Mouse (Mus musculus) lung, adult 2 months (tissue): Measurements from ENCODE around the gene Rac3. TPM values are rescaled to one million over a fixed set of nuclear protein-coding genes. Genes with fewer than 3 reads are reported as not detected.
"Not testable (repeated sequence)": the region's sequence is repeated elsewhere in the genome, so short reads cannot be mapped to it uniquely, and the experiment has no call there.

Experiments used
- DNase-seq: peaks from one replicate; pipeline ENCODE4 v3.0.0; 2022
- H3K4me1 ChIP-seq: fragments of 200-500 bp; 2 replicates; pipeline ENCODE4 v1.6.1; 2011; ENCODE audit warnings: low read length; ENCODE audit not compliant: control insufficient read depth, insufficient read depth
- H3K4me3 ChIP-seq: fragments of 200-500 bp; replicated peaks from 2 replicates; pipeline ENCODE3; 2011; ENCODE audit warnings: low read depth, mild to moderate bottlenecking, control low read depth, low read length; ENCODE audit errors: extremely low read depth
- CTCF ChIP-seq: fragments of 200-500 bp; IDR thresholded peaks from 2 replicates; pipeline ENCODE4 v1.5.1; 2011; ENCODE audit warnings: mild to moderate bottlenecking, low read length, control low read depth; ENCODE audit not compliant: insufficient read depth
- POLR2A ChIP-seq: fragments of 200-500 bp; IDR thresholded peaks from 2 replicates; pipeline ENCODE4 v1.6.1; 2011; ENCODE audit warnings: low read depth, mild to moderate bottlenecking, control low read depth, low read length, borderline replicate concordance; ENCODE audit errors: extremely low read depth
- WGBS: fragments of 180-500 bp; shearing (Covaris S2); methylation state at CpG from one replicate; pipeline ENCODE4 v1.1.7; 2018; 5-methylcytosine and 5-hydroxymethylcytosine counted together
- polyA plus RNA-seq: library from polyadenylated mRNA; depleted of rRNA; stranded (reverse); fragments of >200 nt; gene quantifications from 2 replicates; pipeline ENCODE4 v1.2.3, GENCODE M21; 2012

Gene Rac3
- polyA plus RNA-seq, 1 experiment = 62.0 TPM

- TF ChIP-seq CTCF (no peak), POLR2A (peak; percentile 8; the same call in 1 of the 2 replicates)
Observed at GRCm38 (mm10) chr11:120723509-120723908, 2.2 kb downstream of the Rac3 start.

DNA sequence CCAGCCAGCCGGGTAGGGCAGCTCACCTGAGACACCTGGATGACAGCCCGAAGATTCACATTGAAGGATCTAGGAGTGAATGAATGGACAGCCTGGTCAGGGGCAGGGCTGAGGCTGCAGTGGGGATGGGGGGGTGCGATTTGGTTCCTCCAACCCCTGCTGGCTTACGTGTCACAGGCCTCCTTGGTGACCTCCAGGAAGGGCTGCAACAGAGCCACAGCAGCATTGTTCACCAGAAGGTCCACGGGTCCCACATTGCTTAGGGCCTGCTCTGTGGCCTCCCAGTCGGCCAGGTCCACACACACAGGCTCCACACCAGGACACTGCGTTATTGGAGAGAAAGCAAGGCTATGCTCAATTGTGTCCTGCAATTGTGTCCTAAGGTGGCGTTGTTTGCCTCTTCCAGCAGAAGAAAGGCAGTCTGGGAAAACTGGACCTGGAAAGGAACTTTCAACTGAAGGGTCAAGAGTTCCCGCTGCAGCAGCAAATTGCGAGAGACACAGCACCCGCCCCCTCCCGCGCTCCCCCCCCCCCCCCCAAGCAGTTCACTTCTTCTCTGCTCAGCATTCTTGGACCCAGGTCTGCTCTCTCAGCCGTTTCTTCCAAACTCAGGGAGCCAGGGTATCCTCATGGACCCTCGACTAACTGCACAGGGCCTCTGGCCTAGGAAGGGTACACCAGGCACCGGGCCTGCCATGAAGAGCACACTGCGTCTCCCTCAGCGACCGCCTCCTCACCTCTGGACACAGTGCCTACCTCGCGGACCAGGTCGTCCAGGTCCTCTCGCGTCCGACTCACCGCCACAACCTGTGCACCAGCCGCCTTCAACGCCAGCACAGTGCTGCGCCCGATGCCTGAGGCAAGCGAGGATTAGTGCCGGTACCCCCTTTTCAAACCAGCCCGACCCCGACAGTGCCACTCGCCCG lies 5.2 kb downstream of the Rac3 start:
- 20% methylated on average over 36 of the region's 36 CpGs for WGBS
- H3K4me3 ChIP-seq = peak overlapping the region; percentile 89
- peak; percentile 44; the same call in 1 of the 2 replicates for TF ChIP-seq POLR2A
- no peak for TF ChIP-seq CTCF
- peaks cover 9% of the 10 kb centered on the region for H3K4me1 ChIP-seq
- DNase-seq = peak; percentile 46

More at GRCm38 (mm10) chr11:120723509-120723908, 2.2 kb downstream of the Rac3 start:
- H3K4me3 ChIP-seq = no peak overlapping the region
- 75% methylated on average over 7 of the region's 7 CpGs for WGBS
- H3K4me1 ChIP-seq = peaks cover 12% of the 10 kb centered on the region
- DNase-seq = peak; percentile 26

- Histone ChIP-seq H3K4me3 (peak within 1 kb of the TSS; percentile 89), H3K4me1 (peaks cover 4% of the 10 kb centered on the region; the same call in 1 of the 2 replicates)
- peak; percentile 53 for TF ChIP-seq CTCF
- TF ChIP-seq POLR2A = peak; percentile 87; the same call in 1 of the 2 replicates
- 0% methylated on average over 14 of the region's 14 CpGs for WGBS
- DNase-seq = peak; percentile 88
Observed at GRCm38 (mm10) chr11:120727169-120727527, 5.9 kb downstream of the Rac3 start, which contains the start of gene Dcxr. Gene Dcxr (minus strand): TSS chr11:120727281.

GRCm38 (mm10) chr11:120727564-120727963 lies 6.3 kb downstream of the Rac3 start:
- DNase-seq = no peak
- TF ChIP-seq CTCF (no peak), POLR2A (peak; percentile 53; the same call in 1 of the 2 replicates)
- Histone ChIP-seq H3K4me1 (0 out of 2 replicates have a peak, but pooled peaks cover 3% of the 10 kb centered on the region), H3K4me3 (no peak overlapping the region)
- WGBS = 49% methylated on average over 12 of the region's 12 CpGs

DNA sequence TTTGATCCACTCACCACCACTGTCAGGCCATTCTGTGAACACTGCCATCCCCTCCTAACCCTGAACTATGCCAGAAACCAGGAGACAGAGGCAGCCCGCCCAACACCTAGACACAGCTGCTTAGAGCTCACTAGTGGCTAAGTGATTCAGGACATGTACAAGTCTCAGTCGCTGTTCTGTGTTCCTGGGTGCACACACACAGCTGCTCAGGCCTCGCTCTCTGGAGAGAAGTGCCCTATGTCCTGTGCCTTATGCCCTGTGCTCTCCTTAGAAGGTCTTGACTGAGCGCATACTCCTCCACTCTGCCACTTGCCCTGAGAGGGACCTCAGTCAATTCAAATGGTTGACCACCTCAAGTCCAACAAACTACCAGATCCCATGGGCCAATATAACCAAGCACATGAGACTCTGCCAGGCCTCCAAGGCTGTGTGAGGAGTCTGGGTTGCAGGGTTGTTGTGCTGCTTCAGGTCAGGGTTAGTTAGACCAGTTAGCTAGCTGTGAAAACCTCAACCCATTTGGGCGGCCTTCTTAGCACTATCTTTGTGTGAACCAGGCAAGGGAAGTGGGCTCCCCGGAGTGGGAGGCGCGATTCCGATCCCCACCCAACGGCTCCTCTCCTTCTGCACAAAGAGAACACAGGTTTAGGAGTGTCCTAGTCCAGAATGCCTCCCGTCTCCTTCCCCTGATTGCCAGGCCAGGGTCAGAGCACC lies 7.4 kb downstream of the Rac3 start:
- Histone ChIP-seq H3K4me1 (peaks cover 3% of the 10 kb centered on the region; the same call in 1 of the 2 replicates), H3K4me3 (peak overlapping the region; percentile 22)
- WGBS = 77% methylated on average over 11 of the region's 11 CpGs
- TF ChIP-seq CTCF (no peak), POLR2A (peak; percentile 94)
- no peak for DNase-seq

- DNase-seq = peak; percentile 78
- peak; percentile 85; the same call in 1 of the 2 replicates for TF ChIP-seq POLR2A
- 4% methylated on average over 17 of the region's 21 CpGs for WGBS
- H3K4me1 ChIP-seq = not testable (repeated sequence)
- peak overlapping the region; percentile 22 for H3K4me3 ChIP-seq
Observed at GRCm38 (mm10) chr11:120729432-120730050, 8.3 kb downstream of the Rac3 start.

GRCm38 (mm10) chr11:120730331-120730870 lies 9.1 kb downstream of the Rac3 start:
- DNase-seq = no peak
- WGBS = 79% methylated on average over 10 of the region's 10 CpGs
- Histone ChIP-seq H3K4me1 (peaks cover 3% of the 10 kb centered on the region; the same call in 1 of the 2 replicates), H3K4me3 (peak overlapping the region; percentile 93)
- no peak for TF ChIP-seq CTCF
- TF ChIP-seq POLR2A = peak; percentile 70

DNA sequence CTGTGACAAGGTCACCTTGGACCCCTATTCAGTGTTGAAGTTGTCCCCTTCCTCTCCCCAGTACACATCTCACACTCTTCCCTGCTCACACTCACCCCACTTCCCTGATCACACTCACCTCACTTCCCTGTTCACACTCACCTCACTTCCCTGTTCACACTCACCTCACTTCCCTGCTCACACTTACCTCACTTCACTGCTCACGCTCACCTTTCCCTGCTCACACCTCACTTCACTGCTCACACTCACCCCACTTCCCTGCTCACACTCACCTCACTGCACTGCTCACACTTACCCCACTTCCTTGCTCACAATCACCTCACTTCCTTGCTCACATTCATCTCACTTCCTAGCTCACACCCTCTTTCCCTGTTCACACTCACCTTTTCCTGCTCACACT lies 10.1 kb downstream of the Rac3 start:
- WGBS = 77% methylated on average over 1 of the region's 1 CpGs
- TF ChIP-seq CTCF = 0 out of 2 replicates have a peak, but pooled peaks have one; percentile 14
- TF ChIP-seq POLR2A = peak; percentile 89; the same call in 1 of the 2 replicates
- H3K4me3 ChIP-seq = peak overlapping the region; percentile 93
- H3K4me1 ChIP-seq = peaks cover under 1% of the 10 kb centered on the region; the same call in 1 of the 2 replicates
- no peak for DNase-seq
